Mouse (Mus musculus) T-helper 17 cell (primary cell): ENCODE data around the gene Foxn3.

Experiments used
- in situ Hi-C, 2 experiments: fragments of 300-600 bp; cut with MboI, MseI; formaldehyde crosslinking; loops; 1 replicate in 1 of 2; 2 replicates in 1 of 2; pipeline ENCODE4 v1.15.1; 2025; ENCODE audit warnings: high pct_unique_total_duplicates in 2 of 2

Foxn3 gene

DNA sequence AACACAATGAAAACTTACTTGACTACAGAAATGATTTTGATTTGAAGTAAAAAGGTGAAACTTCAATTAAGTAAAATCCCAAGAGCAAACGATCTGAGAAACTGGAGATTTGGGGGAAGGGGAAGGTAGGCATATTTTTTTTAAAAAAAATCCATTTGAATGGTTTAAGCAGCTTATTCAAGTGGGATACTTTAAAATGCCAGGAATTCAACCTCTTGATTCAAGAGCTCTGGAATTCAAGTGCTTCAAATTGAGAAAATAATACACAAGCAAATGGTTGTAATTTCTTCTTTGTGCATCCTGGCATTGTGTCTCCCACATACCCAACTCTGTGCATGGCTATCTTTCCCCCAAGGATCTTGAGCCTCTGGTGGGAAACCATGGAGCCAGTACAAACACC is 300.5 kb downstream of the Foxn3 start:
- in situ Hi-C loops, result no loop called here

DNA sequence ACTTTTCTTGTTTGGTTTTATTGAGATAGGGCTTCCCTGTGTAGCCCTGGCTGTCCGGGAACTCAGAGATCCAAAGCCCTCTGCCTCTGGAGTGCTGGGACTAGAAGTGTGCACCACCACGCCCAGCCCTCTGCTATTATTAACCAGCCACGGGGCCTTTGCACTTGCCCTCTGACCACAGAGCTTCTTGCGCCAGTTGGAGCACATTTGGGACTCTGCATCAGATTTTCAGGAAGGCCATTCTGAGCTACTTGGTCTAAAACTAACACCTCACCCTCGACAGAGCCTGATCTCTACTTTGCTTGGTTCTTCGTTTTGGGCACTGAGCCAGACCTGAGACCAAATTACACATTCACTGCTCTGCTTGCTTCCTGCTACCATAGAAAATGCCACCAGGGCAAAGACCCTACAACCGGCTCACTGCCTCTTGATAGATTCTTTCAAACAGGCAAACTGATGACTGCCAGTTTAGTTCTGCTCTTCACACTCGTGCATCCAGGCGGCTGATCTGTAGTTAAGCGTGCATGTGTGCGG is 301.2 kb downstream of the Foxn3 start:
- in situ Hi-C loops, result no loop called here

DNA sequence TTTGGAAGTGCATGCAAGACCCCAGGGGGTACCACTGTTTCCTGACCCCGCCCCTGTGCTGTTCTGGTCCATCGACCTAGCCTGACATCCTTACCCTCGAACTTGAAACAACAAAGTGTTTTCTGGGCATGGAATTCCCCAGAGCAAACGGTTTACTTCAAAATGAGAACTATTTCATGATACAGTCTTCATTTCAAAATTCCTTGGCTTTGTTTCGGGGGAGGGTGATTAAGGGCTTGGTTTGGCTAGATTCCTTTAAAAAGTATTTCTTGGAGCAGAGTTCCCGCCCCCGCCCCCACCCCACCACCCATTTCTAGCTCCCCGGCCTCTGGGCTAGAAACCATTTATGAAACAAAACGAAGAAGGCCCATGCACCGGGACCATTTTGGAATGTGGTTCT is 303.2 kb downstream of the Foxn3 start:
- in situ Hi-C loops, result no loop called here

DNA sequence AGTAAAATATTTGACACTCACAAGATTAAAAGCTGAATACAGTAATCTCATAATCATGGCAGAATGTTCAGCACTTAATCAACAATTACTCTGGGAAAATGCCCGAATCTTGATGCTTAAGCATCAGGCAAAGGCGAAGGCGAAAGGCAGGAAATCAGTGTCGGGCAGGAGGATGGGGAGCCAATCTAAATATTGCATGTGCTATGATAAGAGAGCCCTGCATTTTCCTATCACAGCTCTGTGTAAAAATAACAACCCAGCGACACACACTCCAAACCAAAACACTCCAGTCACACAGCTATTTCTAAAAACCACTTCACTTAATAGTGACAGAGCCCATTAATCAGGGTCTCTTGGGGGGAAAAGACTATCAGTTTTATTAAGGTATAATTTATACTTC is 305.8 kb downstream of the Foxn3 start:
- in situ Hi-C loops, result no loop called here

DNA sequence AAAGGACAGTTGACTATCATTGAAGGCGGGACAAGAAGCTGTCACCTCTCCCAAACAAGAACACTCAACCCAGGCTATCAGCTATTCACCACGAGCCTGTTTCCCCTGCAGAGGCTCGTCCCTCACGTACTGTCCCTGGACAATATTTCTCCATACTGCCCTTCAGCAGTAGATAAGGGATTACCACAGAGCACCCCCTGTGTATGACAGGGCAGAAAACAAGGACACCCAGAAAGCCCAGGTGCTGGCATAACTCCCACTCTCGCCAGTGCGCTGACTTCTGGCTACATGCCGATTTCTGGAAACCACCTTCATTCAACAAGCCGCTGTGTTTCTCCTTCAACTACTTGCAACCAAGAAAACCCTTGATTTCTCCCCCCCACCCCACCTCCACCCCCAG is 306.4 kb downstream of the Foxn3 start:
- in situ Hi-C loops, result no loop called here

DNA sequence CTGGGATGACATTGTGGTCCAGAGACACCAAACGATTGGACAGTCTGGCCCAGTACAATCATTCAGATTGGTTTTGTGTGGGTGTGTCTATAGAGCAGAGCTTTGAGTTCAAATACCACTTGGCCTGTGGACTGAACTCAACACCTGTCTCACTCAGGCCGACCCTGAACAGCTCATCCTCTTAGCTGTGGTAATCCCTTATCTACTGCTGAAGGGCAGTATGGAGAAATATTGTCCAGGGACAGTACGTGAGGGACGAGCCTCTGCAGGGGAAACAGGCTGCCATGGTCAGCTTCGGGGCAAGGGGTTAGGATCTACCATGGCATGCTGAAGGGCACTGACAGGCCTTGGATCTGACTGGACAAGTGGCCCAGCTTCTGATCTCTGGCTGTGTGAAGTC is 306.9 kb downstream of the Foxn3 start:
- in situ Hi-C loops, result no loop called here

DNA sequence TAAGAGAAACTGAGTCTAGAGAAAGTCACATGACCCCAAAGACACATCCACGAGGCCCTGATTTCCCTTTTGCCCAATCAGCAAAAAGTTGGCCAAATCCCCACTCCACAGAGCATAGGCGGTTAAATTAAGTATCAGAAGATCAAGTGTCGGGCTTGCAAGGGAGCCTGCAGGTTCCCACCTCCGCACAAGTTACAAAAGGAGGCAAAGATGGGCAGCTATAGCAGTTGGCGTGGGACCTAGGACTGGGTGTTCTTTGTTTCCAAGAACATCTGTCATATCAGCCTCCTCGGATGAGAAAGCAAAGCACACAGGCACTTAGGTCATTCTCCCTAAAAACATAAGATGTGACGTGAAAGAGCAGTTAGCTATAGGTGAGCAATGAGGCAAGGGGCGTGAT is 308.9 kb downstream of the Foxn3 start:
- in situ Hi-C loops, result no loop called here

DNA sequence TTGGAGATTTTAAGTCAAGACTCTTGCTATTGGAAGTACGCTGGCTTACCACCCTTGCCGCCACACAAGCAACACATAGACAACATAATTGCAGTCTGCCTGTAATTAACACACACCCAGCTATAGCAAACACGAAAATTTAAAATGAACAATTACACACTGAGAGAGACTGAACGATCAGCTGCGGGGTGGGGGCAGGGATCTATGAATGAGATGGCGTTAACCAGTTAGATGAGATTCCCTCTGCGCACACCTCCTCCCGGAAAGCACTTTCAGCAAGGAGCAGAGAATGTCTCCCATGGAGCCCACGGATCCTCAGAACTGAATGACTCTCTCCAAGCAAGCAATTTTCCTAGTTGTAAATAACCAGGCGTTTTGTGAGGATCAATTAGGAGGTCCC is 309.8 kb downstream of the Foxn3 start:
- in situ Hi-C loops, result no loop called here

DNA sequence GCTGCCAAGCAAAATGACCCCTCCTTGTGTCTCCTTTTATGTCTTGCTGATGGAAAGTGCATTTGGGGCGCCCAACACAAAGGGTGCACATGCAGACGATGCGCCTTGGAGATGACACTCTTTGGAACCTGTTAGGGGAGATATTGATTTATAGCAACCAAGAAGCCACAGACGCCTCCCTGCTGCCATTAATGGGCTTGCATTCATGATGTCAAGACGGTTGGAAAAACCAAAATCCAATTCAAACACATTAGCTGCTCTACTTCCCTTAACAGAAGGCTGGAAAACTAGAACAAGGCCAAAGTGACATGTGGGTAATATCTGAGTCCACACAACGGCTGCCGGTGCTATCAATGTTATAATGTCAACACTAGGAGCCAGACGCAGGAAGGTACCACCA is 314.8 kb downstream of the Foxn3 start:
- in situ Hi-C loops, result no loop called here

DNA sequence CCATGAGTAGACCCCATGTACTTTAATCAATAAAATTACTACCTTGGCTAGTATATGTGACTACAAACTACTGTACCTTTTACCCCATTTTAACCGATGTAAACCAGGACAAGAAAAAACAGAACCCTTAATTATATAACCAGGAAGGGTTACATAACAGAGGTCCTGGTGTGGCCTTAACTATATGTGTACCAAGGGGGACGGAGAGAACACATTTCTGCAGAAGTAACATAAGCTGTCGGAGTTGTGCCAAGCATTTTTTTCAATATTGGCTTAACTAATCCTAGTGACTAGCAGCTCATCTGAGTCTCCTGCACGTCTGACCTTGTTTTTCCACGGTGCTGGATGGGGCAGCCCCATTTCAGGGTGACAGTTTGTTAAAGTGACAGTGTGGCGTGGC is 315.4 kb downstream of the Foxn3 start:
- in situ Hi-C loops, result no loop called here

DNA sequence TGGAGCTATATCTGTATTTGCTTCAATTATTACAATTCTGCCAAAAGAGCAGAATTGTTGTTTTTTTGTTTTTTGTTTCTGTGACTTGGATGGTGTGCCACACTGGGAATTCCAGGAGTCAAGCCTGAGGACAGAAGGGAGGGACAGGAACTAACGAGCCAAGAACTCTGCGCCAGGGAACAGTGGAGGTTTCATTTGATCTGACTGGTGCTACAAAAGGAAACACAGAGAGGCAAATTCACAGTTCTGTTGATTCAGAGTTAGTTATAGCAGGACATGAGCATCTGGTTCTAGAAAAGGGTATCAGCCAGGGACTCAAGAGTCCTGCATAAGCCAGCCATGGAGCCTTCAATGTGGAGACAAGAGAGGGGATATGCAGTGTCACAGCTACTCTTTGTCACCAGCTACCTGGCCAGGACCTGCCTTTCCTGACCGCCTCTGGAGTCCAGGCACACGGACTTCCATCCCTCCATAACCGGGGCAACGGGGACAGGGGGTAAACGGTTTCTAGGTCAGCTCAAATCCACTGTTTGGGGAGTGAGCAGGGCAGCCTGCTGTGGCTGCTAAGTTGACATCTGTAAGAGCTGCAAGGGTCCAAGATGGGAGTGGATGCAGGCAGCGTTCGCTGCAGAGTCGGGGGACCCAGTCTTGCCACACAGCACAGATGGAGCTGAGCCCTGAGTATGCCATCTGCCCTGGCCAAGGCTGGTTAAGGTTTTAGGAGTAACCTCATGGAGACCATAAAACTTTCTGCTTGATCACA is 316.2 kb downstream of the Foxn3 start:
- in situ Hi-C loops, result no loop called here

DNA sequence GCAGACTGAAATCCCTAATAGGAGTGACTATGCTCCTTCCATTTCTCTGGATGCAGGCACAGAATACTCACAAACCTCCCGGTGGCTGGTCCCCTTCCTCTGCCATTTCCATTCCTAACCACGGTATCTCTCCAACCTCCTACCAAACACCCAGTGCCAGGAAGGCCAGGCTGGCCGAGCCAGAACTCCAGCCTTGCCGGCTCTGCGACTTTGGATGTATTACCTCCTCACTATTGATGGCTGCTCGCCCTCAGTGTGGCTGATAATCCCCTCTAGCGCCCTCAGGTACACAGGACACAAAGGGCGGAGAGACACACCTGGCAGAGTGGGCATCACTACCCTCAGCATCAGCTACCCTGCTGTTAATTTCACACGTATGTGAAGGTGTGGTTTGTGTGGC is 318.7 kb downstream of the Foxn3 start:
- in situ Hi-C loops, result no loop called here

DNA sequence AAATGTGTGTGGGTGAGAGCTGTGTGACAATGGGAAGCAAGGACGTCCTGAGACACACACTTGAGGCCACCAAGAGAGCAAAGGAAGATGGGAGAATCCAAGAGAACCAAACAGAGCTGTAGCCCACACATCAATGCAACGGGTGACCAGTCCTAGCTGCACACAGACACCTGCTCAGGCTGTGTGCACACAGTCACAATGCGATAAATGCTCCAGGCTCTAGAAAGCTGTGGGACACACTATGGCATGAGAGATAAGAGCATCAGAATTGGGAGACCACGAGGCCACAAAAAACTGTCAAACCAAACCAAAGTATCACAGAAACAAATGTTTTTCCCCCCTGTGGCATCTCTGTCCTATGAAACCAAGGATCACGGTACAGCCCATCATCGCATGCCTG is 319.1 kb downstream of the Foxn3 start:
- in situ Hi-C loops, result no loop called here

DNA sequence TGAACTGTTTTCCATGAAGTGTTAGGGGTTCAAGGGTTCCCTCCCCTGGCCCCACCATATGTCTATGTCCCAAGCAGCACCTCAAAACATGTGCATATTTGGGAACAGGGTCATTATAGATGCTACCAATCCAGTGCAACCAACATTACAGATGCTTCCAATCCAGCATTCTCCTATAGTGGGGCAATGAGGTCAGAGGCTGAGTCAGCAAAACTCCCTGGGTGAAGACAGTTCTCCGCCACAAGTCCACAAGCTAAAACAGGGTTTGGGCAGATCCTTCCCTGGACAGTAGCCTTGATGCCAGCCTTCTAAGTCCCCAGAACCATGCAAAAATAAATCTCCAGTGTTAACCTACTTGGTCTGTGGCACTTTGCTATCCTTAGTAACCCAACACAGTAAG is 320.1 kb downstream of the Foxn3 start:
- in situ Hi-C loops, result no loop called here

DNA sequence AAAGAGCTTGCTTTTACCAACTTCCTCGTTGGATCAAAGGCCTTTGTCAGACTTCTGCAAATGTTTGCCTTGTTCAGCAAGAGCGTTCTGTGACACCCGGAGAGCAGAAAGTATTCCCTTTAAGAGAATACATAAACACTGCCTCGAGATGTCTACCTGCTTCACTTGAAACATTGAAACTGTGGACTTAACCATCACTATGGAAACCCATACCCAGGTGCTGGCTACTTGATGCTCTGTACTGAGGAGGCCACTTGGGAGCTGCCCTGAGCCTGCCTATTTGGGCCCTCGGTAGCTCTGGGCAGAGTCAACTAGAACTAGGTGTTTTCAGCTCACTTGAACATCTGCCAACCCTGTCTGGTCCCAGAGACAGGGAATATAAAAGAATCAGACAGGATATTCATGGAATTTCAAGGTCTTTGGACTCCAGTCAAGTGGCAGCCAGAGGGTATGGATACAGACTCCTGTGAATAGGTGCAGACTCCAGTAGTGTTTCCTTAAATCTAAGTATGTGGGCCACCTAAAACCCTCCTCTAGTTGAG is 323.1 kb downstream of the Foxn3 start:
- in situ Hi-C loops, result no loop called here

DNA sequence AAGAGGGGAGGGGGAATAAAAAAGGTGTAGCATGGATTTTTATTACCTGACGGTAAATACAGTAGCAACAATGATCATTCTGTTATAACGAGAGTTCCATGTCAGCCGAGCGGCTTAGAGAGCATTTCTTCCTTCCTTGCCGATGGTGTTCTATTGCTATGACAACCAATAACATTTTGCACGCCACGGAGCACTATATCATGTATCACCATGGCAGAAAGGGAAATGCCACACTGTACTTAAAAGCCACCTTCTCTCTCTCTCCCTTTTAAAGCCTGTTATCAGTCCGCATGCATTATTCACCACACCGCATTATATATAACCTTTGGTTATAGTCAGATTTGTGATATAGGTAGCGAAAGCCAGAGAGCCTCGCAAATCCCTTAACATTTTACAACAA is 323.6 kb downstream of the Foxn3 start:
- in situ Hi-C loops, result no loop called here

DNA sequence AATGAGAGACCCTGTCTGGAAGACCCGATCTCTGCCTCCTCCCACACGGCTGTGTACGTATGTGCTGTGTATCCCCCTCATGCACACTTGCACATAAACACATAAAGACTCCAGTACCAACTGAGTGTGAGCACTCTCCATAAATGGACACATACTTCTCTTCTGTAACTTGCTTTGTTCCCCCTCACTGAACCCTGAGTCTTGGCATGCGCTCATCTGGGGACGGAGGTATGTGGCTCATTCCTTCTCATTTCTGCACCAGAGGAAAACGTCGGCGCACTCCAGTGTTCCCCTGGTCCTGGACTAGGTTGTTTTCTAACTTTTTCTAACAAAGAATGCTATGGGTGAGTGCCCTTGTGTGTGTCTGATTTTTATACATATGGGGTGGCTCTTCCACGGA is 325.9 kb downstream of the Foxn3 start:
- in situ Hi-C loops, result no loop called here

DNA sequence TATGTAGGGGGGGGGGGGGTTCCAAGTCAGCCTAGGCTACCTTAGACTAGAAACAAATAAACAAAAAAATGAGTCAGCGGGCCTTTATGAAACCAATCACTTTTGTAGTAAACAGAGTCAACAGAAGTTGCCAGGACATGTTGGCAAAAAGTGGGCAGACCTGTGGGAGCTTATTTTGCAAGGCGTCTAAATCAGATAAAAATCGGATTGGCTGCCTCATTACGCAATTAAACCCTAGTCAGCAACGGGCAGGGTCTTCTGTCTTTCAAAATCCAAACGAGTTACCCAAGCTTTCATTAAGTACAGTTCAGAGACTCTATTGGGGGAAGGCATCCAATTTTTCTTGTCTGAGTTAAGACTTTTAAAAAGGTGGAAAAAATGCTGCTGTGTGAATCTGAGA is 329.0 kb downstream of the Foxn3 start:
- in situ Hi-C loops, result no loop called here

DNA sequence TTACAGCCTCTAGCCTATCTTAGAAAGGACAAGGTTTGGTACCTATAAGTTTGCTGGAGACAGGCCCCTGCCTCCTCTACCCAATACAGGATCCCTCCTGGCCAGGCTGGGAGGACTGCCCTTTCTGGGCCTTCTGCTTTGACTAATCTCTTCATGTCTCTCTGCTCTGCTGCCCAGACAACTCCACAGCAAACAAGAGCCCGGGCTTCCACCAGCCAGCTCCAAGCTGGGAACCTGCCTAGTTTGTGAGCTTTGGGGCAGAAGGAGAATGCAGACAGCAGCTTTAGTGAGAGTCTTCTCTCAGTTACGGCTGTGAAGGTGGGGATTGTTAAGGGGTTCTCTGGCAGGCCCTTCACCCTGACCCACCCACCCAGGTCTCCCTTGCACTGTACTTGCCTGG is 330.0 kb downstream of the Foxn3 start:
- in situ Hi-C loops, result no loop called here

DNA sequence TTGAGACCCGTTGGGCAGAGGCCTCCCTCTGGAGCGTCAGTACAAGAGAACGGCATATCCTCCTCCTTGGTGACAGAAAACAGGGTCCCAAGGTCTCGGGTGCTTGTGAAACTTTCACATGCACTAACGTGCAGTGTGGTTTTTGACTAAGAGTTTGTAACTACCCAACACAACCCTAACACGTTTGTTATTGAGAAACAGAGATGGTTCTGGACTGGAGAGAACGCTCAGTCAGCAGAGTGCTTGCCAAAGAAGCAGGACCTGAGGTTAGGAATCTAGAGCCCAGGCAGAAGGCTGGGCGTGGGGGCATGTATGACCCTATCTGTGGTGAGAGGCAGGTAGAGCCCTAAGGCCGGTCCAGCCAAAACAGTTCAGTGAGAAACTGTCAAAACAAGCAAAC is 330.9 kb downstream of the Foxn3 start:
- in situ Hi-C loops, result no loop called here

DNA sequence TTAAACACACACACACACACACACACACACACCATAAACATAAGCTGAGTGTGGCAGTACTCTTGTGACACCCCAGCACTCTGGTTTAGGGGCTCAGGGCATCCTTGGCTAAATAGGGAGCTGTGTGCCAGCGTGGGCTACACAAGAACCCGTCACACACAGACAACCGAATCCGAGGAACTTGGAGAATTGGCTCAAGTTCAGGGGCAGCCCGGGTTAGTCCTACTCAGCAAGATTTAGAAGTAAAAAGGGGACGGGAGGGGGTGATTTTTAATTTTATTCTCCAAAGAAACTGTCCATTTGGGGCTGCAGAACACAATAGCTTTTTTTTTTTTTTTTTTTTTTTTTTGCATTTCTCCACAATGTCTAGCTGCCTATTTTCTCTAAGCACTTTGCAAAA is 332.1 kb downstream of the Foxn3 start:
- in situ Hi-C loops, result no loop called here

DNA sequence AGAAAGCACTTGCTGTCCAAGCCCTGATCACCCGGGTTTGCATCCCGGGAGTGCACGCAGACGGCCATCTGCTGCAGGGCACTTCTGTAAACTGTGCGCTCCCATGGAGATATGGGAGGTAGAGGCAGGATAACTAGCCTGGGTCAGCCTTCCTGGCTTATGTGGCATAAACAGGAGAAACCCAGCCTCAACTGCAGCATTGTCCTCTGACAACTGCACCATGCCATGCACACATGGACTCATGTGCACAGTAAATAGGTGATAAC is 332.7 kb downstream of the Foxn3 start:
- in situ Hi-C loops, result no loop called here

DNA sequence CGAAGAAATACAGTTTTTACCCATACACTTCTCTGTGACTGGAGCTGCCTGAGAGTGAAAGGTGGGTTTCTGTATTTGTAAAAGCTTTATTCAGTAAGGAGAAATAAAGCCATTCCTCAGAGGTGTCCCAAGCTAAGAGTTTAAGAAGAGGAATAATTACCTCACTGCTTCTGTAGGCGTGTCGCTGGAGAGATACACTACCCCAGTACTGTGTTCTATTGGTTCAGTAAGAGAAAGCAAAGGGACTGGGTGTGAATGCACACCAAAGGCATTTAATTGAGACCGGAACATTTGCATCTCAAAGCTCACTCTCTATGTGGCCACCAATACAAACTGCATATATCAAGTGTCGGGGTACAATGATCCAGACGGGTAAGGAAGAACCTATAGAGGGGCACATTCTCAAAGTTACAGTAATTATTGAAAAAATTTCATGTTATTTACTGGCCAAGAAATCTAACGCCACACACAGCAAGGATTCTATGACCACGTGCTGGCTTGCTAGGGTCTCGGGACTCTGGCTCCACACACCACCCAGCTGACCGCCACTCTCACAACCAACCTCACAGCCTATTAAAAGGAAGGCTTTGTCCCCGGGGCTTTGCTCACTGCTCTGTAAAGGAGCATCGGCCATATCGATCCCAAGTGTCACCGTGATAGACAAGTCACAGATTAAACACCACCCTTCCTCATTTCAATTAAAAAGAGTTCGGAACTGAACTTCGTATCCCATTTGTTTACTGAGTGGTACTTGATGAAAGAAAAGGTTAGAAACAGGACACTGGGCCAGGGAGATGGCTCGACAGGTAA is 333.2 kb downstream of the Foxn3 start:
- in situ Hi-C loops, result no loop called here
